Mouse (Mus musculus) left cerebral cortex, adult 2 months (tissue): ENCODE measurements at regions not wholly inside any gene's neighbourhood (a gene's known extent, or its start where the extent isn't known, plus 50 kb on each side); places are given as distances from the start of the nearest gene placed in this dataset.

Source experiments
- DNase-seq, 2 experiments: peaks; one replicate each; pipeline ENCODE4 v3.0.0; 2021 to 2022; ENCODE audit warnings: low spot score in 2 of 2, mixed read lengths in 1 of 2; ENCODE audit errors: extremely low spot score in 1 of 2
- H3K27ac ChIP-seq: fragments of 200-600 bp; 2 replicates; pipeline ENCODE4 v1.8.1; 2022
- H3K4me3 ChIP-seq: fragments of 200-600 bp; 2 replicates; pipeline ENCODE4 v1.8.1; 2022
- CTCF ChIP-seq: fragments of 200-600 bp; IDR thresholded peaks from 2 replicates; pipeline ENCODE4 v1.8.1; 2022; ENCODE audit warnings: antibody characterized with exemption, mild to moderate bottlenecking, moderate library complexity
- intact Hi-C: fragments of 180-260 bp; cut with DNase I; formaldehyde crosslinking; loops from one replicate; pipeline ENCODE4 v1.15.1; 2025

DNA sequence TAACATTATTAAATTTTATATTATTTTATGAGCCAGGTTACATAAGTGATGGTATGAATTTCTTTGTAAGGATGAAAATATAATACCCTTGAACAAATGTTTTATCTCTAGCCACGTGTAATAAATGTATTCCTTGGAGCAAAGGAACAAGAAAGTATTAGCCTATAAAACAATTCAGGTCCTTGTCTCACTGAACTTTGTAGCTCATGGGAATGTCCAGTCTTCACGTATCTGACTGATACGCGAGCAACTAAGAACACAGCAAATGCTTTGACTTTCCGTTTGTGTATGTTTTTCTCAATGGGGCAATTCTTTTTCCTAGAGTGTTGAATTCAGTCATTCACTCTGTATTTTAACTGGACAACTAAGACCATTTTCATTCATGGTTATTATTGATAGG lies 216.9 kb upstream of the Mettl25 start:
- no peak for TF ChIP-seq CTCF
- DNase-seq = no peak
- Histone ChIP-seq H3K27ac (no peak overlapping the region), H3K4me3 (no peak overlapping the region)
- intact Hi-C loops = no loop called here

DNA sequence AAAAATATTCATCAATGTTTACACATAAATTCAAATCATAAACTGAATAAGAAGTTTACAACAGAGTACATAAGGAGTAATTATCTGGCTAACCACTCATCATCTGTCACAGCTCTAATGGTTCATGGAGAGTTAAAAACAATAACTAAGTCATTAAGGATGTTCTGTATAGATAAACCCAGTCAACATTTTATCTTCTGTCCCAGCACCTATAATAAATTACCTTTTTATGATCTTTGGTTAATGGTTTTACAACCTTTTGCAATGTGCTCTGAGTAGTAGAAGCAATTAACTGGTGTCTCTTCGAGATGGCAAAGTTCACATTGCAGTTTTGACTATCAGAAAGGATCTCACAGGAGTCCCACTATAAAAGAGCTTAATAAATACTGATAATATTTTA lies 197.3 kb upstream of the Mettl25 start:
- Histone ChIP-seq H3K4me3 (no peak overlapping the region), H3K27ac (no peak overlapping the region)
- TF ChIP-seq CTCF = no peak
- intact Hi-C loops = no loop called here
- no peak for DNase-seq

DNA sequence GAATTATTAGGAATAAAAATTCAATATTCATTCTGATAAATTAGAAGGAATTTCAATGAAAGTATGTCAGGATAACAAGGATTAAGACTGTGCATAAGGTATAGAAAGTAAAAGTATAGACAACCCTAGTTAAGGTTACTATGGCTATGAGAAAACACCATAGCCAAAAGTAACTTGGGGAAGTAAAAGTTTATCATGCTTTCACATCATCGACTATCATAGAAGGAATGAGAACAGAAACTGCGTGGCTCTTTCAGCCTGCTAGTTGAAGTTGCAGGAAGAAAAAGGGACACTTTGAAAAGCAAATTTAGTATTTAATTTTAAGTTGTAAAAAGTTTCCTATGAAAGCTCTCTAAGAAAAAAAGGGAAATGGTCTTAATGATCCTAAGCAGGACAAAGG lies 196.9 kb upstream of the Mettl25 start:
- Histone ChIP-seq H3K4me3 (no peak overlapping the region), H3K27ac (no peak overlapping the region)
- no peak for TF ChIP-seq CTCF
- no peak for DNase-seq
- intact Hi-C loops = no loop called here

DNA sequence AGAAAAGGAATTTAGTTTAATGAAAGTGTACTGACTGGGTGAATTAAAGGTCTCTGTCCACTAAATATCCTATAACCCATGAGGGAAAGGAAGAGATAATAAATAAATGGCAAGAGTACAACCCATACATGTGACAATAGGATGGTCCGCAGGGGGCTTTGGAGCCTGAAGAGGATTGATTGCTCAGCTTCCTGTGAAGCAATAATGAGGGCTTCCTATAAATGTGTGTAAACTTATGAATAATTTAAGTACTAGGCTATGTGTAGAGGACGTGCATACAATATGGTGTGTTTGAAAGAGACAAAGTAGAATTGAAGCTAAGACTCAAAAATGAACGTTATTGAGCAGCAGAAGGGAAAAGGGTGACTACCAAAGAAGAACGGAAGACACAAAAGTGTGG lies 192.2 kb upstream of the Mettl25 start:
- intact Hi-C loops = no loop called here
- Histone ChIP-seq H3K4me3 (no peak overlapping the region), H3K27ac (no peak overlapping the region)
- no peak for TF ChIP-seq CTCF
- DNase-seq = no peak

DNA sequence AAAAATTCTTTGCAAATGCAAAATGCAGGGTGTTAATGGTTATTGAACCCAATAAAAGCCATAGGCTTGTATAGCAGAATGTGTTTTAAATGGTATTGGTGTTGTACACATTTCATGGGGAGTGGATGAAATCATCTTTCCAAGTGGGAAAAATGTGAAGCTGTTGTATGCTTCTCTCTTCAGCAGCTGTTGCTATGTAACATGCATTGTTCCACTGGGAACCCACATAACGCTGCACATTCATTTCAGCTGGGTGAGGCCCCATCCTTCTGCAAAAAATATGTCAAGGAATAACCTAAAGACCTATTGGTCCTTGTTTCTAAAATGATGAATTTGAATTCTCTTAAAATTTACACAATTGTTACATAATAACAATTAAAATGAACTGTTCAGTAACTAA lies 183.5 kb upstream of the Mettl25 start:
- no peak for TF ChIP-seq CTCF
- Histone ChIP-seq H3K27ac (no peak overlapping the region), H3K4me3 (no peak overlapping the region)
- intact Hi-C loops = no loop called here
- DNase-seq = no peak

DNA sequence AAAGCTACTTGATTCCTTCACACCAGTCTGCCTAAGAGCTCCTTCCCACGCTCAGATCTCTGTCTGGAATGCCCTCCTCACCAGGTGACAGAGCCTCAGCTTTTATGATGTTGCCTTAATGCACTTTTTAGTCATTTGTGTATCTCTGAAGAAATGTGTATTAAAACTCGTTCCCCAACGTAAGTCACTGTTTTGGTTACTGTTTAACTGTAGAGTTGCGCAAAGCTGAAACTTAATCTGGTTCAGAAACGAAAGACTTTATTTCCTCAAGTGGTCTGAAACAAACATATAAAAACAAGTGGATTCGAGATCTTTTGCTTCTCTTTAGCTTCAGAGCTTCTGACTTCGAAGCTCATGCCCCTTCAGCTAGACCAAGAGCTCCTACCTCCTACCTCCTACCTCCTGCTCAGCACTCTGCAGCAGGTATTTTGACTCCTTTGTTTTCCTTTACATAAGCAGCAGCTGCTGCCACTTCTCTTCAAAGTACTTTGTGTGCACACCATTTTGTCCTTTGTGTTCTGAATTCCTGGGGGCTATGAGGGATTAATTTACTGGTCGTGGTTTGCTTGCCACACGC lies 182.5 kb upstream of the Mettl25 start:
- H3K4me3 ChIP-seq = no peak overlapping the region
- no peak for TF ChIP-seq CTCF
- no peak for DNase-seq
- intact Hi-C loops = no loop called here
- H3K27ac ChIP-seq = no peak overlapping the region

DNA sequence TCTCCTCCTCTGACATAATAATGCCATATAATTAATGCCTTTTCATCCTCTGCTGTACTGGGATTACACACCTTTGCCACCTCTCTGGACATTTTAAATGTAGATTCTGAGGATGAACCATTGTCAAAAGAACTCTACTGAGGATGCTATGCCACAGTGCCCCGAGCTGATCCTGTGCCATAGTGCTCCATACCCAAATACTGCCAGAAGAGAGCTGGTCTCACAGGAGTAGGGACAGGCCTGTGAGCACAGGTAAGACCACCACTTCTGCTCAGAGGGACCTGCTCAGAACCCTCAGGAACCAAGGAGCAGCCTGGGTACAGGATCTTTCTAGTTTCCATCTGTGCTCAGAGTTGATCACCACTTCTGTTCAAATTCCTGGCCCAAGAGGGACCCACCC lies 174.8 kb upstream of the Mettl25 start:
- no peak for DNase-seq
- no peak for TF ChIP-seq CTCF
- intact Hi-C loops = loop anchor here (10.0 kb wide), 1 partner anchor 239 kb away; no protein-coding TSS in a partner anchor
- Histone ChIP-seq H3K4me3 (no peak overlapping the region), H3K27ac (no peak overlapping the region)

DNA sequence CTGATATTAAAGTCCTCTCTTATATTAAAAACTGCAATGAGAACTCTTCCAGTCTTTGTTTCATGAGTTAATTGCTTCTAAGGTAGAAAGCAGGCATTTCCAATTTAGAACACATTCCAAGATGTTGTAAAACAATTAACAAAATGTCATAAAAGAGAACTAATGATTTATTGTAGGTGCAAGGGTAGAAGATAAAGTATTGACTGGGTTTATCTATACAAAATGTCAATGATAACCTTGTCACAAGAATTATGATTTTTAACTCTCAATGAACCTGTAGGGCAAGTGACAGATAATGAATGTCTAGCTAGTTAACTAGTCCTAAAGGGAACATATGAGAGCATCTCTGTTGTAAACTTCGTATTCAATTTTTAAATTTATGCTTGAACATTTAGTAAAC lies 174.3 kb upstream of the Mettl25 start:
- TF ChIP-seq CTCF = no peak
- intact Hi-C loops = loop anchor here (10.0 kb wide), 1 partner anchor 239 kb away; no protein-coding TSS in a partner anchor
- no peak overlapping the region for H3K4me3 ChIP-seq
- H3K27ac ChIP-seq = no peak overlapping the region
- no peak for DNase-seq

DNA sequence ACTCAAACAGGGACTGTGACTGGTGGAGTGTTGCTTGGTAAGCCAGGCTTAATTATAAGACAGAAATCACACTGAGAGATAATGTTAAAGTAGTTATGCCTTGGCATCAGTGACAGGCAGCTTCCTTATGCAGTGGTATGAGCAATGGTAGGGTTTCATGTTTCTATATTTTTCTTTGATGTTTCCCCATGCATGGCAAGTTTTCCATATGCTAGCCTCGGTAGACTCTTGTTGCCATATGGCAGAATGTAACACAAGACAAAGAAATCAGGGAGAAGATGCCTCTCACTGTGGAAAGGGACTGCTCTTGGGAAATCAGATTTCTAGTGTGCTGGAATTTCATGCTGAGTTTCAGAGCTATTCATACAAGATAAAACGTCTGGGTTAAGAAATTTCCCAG lies 169.0 kb upstream of the Mettl25 start:
- intact Hi-C loops = loop anchor here (10.0 kb wide), 1 partner anchor 245 kb away; no protein-coding TSS in a partner anchor
- Histone ChIP-seq H3K4me3 (no peak overlapping the region), H3K27ac (no peak overlapping the region)
- DNase-seq = no peak
- TF ChIP-seq CTCF = no peak

DNA sequence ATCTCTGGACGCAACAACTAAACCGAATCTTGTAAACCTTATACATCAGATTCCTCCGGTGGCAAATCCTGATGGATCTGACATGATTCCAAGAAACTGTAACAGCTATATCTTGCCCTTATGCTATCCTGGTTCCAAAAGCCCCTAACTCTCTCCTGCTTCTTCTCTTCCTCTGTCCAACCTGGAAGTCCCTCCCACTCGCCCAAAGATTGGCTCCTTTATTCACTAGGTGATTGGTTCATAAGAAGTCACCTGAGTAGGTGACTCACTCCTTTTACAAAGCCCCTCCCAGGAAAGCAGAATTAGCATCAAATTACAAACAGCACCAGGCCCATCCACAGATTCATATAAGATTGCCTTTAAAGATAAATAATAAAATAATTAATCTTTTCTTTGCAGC lies 166.2 kb upstream of the Mettl25 start:
- Histone ChIP-seq H3K27ac (no peak overlapping the region), H3K4me3 (no peak overlapping the region)
- DNase-seq = no peak
- no peak for TF ChIP-seq CTCF
- intact Hi-C loops = no loop called here

DNA sequence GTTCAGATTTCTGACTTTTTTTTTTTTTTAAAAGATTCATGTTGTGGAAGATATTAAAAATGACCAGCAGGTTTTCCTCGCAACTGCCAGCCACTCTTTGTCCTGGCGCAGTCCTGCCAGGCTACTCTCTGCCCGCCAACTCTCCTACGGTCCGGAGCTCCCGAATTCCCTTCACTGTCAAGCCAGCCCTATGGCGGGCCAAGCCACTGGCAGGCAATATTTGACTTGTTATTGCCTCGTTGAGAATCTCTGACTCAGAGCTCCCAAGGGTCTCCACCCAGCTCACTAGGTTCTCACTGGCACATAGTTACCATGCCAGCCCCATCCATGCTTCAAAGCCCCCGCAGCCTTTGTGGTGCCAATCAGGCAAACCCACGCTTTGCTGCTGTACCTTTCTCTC lies 165.7 kb upstream of the Mettl25 start:
- intact Hi-C loops = no loop called here
- no peak overlapping the region for H3K27ac ChIP-seq
- no peak for DNase-seq

DNA sequence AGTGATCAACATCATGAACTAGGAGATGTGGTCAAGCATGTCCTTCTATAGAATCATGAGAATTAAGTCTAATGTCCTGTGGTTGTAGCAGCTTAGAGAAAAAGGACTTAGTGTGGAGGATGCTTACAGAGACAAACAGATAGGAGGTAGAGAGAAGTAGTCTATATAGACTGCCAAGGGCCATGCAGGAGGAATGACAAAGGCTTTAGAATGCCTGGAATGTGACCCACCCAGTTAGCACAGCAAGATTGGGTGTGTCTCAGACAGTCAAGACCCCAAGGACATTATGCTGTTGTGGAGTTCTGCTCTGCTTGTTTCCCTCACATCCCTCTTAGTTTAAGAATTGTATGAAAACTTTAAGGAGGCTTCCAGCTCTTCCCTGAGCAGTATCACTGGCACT lies 164.9 kb upstream of the Mettl25 start:
- DNase-seq = no peak
- H3K27ac ChIP-seq = no peak overlapping the region
- TF ChIP-seq CTCF = no peak
- intact Hi-C loops = no loop called here
- H3K4me3 ChIP-seq = no peak overlapping the region

More for the DNA sequence above, 165.7 kb upstream of the Mettl25 start:
- TF ChIP-seq CTCF = no peak
- H3K4me3 ChIP-seq = no peak overlapping the region

DNA sequence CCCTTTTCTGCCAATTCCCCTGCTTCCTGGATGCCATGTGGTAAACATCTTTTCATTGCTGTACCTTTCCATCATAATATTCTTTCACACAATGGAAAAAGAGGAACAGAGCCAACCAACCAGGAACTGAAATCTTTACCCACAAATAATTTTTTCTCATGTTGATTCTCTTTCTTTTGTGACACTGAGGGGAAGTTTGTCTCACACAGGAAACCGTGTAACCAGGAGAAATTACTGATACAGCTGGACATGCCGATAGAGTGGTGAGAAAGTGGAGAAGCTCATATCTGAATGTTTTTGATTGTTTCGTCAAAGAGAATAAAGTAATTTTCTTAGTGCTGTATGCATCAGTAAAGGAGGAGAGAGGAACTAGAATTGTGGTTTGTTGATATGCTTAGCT lies 116.3 kb upstream of the Mettl25 start:
- DNase-seq = no peak
- TF ChIP-seq CTCF = no peak
- intact Hi-C loops = no loop called here
- no peak overlapping the region for H3K4me3 ChIP-seq
- no peak overlapping the region for H3K27ac ChIP-seq
